Mouse (Mus musculus) natural killer cell, adult 2 months (primary cell): ENCODE data around the gene Ing2.

Experiments used
- DNase-seq, 2 experiments: peaks; one replicate each; pipeline ENCODE4 v3.0.0; 2022; ENCODE audit warnings: low spot score in 2 of 2

Gene Ing2

GRCm38 (mm10) chr8:47675786-47676185 is 430 bp upstream of the Ing2 start:
- DNase-seq = peak in 1 of 2 experiments; percentile 42

- no peak for DNase-seq
Observed at GRCm38 (mm10) chr8:47674140-47674776, 1.1 kb downstream of the Ing2 start.

GRCm38 (mm10) chr8:47673317-47674139 is 1.8 kb downstream of the Ing2 start:
- peak; percentile 88 to 89 for DNase-seq

- DNase-seq = no peak
Observed at GRCm38 (mm10) chr8:47664231-47664785, 11.0 kb downstream of the Ing2 start.

GRCm38 (mm10) chr8:47663201-47663600 is 12.2 kb downstream of the Ing2 start:
- DNase-seq = no peak

- DNase-seq = no peak
Observed at GRCm38 (mm10) chr8:47662716-47663115, 12.6 kb downstream of the Ing2 start.

- DNase-seq = no peak
Observed at GRCm38 (mm10) chr8:47660394-47660793, 15.0 kb downstream of the Ing2 start.

- DNase-seq = no peak
Observed at GRCm38 (mm10) chr8:47659463-47659862, 15.9 kb downstream of the Ing2 start.

- DNase-seq = no peak
Observed at GRCm38 (mm10) chr8:47654406-47654805, 20.9 kb downstream of the Ing2 start.

GRCm38 (mm10) chr8:47652737-47653076 is 22.6 kb downstream of the Ing2 start:
- no peak for DNase-seq

GRCm38 (mm10) chr8:47651913-47652736 is 23.2 kb downstream of the Ing2 start:
- DNase-seq = no peak

GRCm38 (mm10) chr8:47650853-47651252 is 24.5 kb downstream of the Ing2 start:
- DNase-seq = no peak

- no peak for DNase-seq
Observed at GRCm38 (mm10) chr8:47649551-47649950, 25.8 kb downstream of the Ing2 start.

GRCm38 (mm10) chr8:47642514-47643064 is 32.8 kb downstream of the Ing2 start:
- DNase-seq = no peak

- no peak for DNase-seq
Observed at GRCm38 (mm10) chr8:47637152-47637551, 38.2 kb downstream of the Ing2 start.

GRCm38 (mm10) chr8:47636032-47636431 is 39.3 kb downstream of the Ing2 start:
- DNase-seq = no peak

- no peak for DNase-seq
Observed at GRCm38 (mm10) chr8:47634791-47635341, 40.5 kb downstream of the Ing2 start.

GRCm38 (mm10) chr8:47621144-47621543 is 54.2 kb downstream of the Ing2 start:
- DNase-seq = no peak
